Mouse (Mus musculus) thymus, postnatal 4 days (tissue): ENCODE data around the gene Slc13a3.

Experiments
- DNase-seq: peaks from one replicate; pipeline ENCODE4 v3.0.0; 2021

The Slc13a3 gene

GRCm38 (mm10) chr2:165407700-165408301, 65.2 kb downstream of the Slc13a3 start:
- peak; percentile 79 for DNase-seq

DNA sequence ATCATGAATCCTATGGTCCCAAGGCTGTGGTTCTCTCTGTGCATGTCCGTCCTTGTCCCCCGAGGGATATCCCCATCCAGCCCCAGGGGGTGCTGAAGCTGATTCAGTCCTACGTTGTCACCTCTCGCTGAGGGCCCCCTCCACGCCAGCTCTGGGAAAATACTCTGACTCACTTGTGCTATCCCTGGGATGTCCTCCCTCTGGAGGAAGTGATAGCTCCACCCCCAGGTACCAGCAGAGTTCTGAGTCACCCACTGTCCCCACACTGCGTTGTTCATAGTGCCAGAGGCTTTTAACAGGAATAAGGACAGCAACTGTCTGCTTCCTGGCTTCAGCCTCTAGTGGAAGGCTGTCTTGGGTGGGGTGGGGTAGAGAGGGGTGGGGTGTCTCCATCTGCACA, 67.7 kb downstream of the Slc13a3 start:
- no peak for DNase-seq

- no peak for DNase-seq
Observed at GRCm38 (mm10) chr2:165404951-165405350, 68.1 kb downstream of the Slc13a3 start.

DNA sequence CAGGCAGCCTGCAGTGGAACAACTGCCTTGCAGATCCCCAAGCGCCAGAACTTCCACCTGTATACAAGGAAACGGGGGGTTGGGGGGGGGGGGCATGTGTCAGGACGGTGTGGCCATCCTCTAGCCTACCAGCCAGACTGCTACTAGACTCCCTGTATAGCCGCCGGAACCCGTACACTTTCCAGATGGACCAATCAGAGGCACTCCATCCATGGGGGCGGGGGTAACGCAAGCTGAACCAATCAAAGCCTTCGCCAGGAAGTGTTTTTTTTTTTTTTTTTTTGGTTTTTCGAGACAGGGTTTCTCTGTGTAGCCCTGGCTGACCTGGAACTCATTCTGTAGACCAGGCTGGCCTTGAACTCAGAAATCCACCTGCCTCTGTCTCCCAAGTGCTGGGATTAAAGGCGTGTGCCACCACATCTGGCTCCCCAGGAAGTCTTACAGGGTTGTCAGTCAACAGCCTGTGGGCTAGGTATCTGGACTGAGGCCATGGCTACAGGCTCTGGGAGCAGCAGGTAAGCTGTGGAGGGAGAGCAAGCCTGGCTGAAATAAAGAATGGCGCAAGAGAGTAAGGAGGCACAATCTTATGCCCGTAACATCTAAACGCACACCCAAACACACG, 74.8 kb downstream of the Slc13a3 start:
- DNase-seq, result no peak

DNA sequence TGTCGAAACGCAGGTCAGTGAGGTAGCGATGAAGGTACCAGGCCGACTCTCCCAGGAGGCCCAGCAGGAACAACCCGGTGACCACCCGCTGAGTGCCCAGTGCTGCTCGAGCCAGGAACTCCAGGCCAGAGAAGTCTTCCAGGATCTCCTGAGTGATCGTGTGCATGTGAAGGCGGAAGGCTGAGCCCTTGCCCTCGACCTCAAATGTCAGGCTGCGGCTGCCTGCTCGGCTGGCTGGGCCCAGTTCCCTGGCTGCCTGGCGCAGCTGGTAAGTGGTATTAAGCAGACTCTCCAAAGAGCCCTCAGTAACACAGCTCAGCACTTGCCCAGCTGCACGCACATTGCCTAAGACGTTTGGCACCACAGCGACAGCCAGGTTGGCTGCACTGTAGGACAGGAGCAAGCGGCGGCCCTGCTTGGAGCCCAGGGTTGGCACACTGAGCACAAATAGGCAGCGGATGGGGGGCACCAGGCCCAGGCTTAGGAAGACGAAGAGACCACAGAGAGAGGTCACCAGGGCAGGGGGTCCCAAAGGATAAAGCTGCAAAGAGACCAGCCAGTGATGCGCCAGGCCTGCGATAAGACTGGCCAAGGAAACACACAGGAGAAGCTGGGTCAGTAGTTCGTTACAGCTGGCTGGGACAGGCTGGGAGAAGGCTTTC, 75.4 kb downstream of the Slc13a3 start:
- DNase-seq, result no peak

DNA sequence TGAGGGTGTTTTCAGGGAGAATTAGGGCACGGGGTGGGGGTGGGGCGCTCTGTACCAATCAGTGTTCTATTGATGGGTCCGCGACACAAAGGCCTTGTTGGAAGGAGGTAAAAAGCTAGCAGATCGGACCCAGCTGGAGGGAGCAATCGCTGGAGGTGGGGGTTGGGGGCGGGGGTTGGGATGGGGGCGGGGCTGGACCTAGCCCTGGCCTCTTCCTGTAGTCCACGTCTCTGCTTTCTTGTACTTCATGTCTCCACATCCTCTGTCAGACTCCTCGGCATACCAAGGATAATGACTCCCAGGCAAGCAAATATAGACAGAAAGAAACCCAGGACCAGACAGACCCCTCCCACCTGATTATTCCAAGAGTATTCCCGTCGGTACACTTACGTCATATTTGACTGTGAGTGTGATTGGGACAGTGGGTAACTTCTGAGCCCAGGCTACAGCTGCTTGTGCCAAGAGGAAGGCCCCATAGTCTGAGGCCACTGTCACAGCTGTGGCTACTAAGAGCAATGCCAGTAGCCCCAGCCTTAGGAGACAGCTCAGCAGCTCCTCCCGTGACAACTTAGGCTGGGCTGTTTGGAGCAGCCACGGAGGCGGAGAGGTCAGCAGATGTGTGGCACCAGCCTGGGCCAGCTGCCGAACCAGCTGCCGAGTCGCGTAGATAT, 76.1 kb downstream of the Slc13a3 start:
- no peak for DNase-seq

DNA sequence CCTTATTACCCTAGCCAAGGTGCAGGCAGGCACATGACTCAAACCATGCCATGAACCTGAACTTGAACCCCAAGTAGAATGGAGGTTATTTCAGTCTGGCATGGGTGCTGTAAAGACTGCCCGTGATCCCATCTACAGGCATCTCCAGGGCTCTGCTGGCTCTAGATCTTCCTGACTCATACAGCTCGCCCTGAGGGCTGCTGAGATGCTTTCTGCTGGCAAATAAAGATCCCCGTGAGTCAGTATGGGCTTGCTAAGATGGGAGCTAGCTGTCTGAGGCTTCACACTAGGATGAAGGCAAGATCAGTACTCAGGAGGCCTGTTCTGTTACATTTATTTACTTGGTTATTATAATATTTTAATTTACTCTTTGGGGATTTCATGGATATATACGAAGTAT, 80.9 kb downstream of the Slc13a3 start:
- no peak for DNase-seq

DNA sequence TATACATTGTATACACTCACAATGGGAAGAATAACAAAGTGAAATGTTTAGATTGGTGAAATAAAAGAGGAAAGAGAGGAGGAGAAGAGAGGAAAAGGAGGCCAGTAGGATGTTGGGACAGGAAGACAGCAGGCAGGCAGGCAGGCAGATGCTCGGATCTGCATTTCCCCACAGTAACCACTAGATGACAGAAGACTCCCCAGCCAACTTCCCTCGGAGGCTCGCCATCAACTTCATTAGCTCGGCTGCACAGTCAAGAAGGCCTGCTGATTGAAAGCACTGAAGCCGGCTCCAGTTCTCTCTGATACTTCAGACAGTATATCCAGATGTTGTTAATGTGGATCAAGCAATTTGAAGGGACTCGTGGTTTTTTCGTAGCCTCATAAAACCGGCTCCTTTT, 81.5 kb downstream of the Slc13a3 start:
- peak; percentile 48 for DNase-seq

DNA sequence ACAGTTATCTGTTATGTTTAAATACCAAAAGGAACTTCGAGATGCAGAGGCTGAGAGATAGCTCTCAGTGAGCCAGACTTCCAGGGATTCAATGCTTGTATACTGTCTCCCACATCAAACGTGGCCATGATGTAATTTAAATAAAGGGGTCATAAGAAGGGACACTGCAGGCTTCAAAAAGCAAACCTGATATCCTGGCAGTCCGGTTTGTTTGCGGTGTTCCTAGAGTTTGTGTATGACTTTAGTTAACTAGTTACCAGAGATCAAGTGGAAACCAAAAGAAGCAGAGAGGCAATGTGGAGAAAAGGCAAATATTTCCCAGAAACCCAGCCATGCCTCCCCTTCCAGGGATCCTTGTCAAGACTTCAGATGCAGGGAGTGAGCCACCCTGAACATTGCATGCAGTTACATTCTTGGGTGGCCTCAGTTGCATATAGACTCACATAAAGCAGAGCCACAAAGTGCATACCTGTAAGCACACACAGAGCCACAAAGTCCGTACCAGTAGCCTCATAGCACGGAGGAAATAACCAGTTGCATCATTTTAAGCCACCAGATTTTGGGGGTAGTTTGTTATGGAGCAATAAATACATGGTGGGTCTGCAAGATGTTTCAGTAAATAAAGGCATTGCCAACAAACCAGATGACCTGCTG, 83.6 kb downstream of the Slc13a3 start:
- no peak for DNase-seq

GRCm38 (mm10) chr2:165387844-165388495, 85.1 kb downstream of the Slc13a3 start, which contains the start of gene Zfp334:
Zfp334 (minus strand) TSS chr2:165388259.
- peak; percentile 52 for DNase-seq

- no peak for DNase-seq
Observed at GRCm38 (mm10) chr2:165387370-165387769, 85.7 kb downstream of the Slc13a3 start.

GRCm38 (mm10) chr2:165380050-165380449, 93.0 kb downstream of the Slc13a3 start:
- DNase-seq, result no peak

- no peak for DNase-seq
Observed at GRCm38 (mm10) chr2:165376001-165376400, 97.0 kb downstream of the Slc13a3 start.

GRCm38 (mm10) chr2:165375478-165375877, 97.6 kb downstream of the Slc13a3 start:
- DNase-seq, result no peak

- no peak for DNase-seq
Observed at GRCm38 (mm10) chr2:165371066-165371465, 102.0 kb downstream of the Slc13a3 start.

DNA sequence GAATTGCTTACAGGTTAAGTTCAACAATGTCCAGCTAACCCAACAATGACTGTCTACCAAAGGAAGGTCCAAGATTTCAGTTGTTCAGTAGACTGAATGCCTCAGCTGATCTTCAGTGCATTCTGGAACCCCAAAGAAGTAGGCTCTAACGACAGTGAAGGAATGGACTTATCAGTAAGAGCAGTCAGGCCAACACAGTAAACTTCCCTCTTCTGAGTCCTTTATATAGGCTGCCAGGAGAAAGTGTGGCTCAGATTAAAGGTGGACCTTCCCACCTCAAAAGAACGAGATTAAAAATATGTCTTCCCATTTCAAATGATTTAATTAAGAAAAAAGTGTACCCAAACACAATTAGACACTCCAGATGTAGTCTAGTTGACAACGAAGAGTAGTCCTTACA, 102.7 kb downstream of the Slc13a3 start:
- no peak for DNase-seq

GRCm38 (mm10) chr2:165368496-165368895, 104.5 kb downstream of the Slc13a3 start, which contains the start of gene Zfp663:
Zfp663 (minus strand) TSS chr2:165368729.
- no peak for DNase-seq

- peak; percentile 60 for DNase-seq
Observed at GRCm38 (mm10) chr2:165367868-165368439, 105.1 kb downstream of the Slc13a3 start.

- peak; percentile 30 for DNase-seq
Observed at GRCm38 (mm10) chr2:165367047-165367520, 105.9 kb downstream of the Slc13a3 start.

DNA sequence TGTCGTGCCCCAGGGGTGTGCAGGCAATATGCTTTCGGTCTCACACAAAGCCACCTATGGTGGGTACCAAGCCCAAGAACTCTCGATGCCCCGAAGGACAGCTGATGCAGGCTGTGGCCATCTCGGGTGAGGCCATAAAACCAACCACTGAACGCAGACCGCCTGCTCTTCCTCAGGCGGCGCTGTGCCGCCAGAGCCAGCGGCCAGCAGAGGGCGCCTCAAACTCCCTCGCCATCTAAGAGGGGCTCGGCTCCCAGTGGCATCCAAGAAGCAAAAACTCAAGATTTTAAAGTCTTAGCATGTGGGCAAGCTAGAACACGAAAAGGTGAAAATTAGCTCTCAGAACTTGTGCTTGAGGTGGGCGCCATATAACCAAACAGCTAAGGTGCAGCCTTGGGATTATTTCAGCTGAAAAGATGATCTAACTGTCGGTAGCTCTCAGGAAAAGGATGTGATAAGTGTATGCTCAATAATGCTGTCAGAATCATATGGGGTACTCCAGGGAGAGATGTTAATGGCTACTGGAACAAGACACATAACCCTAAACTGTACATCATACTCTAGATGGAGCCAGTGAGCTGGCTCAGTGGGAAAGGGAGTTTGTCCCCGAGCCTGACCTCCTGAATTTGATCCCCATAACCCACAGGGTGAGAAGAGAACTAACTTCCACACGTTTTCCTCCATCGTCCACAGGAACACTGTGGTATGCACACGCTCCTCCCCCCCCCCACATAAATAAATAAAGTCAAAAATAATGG, 108.5 kb downstream of the Slc13a3 start:
- DNase-seq, result peak; percentile 83

GRCm38 (mm10) chr2:165363282-165363681, 109.7 kb downstream of the Slc13a3 start:
- no peak for DNase-seq
